Mouse (Mus musculus) testis, postnatal 14 days (tissue): ENCODE measurements at regions not wholly inside any gene's neighbourhood (a gene's known extent, or its start where the extent isn't known, plus 50 kb on each side); places are given as distances from the start of the nearest gene placed in this dataset.

Experiments
- DNase-seq: peaks from one replicate; pipeline ENCODE4 v3.0.0; 2021; ENCODE audit warnings: low spot score

DNA sequence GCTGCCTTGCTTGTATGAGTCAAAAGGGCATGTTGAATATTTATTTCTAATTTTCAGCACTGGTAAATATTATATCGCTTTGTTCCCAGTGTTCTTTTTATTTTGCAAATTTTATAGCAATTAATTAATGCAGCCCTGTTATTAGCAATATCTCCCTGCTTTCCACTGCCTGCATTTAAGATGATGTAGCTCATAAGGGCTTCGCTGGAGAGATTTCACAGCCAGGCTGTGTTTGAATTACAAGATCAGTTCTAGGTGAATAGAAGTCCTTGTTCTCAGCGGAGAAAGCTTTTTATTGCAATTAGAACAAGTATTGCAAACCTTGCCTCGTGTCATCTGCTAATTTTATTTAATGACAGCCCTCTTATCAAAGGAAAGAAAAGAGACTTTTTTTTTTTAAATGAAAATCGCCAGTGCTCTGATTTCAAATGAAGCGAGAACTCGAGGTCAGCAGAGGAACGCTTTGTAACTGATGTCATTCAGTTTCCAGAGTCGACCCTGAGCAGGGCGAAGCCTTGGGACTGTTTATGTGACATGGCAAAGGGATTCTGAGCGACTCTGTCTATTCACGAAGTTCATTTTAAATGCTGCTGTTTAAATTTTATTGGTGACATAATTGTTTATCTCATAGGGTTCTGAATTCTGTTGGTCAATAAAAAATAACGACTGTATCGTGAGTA lies 378.7 kb upstream of the Mki67 start:
- DNase-seq: no peak

GRCm38 (mm10) chr7:136104021-136104420 lies 387.9 kb upstream of the Mki67 start:
- no peak for DNase-seq

DNA sequence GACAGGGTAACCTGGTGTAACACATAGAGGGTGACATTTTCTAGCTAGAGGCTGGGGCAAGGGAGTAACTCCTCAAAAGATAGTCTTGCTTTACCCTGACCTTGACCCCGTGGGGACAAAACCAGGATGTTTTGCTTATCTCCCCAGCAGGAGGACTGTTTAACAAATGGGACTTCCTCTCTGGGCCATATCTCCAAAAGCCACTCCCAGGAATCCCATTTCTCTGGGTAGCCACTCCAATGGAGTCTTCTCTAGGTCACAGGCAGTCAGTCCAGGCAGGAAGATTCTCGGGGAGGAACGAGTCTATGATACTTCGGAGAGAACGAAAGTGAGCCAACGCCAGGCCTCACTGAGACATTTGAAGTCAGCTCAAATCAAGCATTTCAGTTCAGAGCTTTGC lies 396.0 kb upstream of the Mki67 start:
- no peak for DNase-seq

- no peak for DNase-seq
Measured at GRCm38 (mm10) chr7:136120930-136121329, 404.8 kb upstream of the Mki67 start.

DNA sequence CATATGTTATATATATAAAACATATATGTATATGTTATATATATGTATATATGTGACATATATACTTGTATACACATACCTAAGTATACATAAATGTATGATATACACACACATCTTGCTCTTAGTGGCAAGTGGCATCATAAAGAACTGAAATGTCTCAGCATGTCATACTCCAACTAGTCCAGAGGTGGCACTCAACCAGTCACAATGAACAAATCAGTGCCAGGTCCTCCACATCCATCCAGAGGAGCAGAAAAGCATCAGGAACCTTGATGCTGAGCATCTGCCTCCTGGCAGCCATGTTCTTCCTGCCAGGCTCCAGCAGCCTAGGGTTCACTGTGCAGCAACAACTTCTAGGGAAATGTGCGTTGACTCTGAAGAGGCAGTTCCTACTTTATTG lies 405.2 kb upstream of the Mki67 start:
- no peak for DNase-seq

- DNase-seq: no peak
Measured at GRCm38 (mm10) chr7:136124786-136125185, 408.6 kb upstream of the Mki67 start.

DNA sequence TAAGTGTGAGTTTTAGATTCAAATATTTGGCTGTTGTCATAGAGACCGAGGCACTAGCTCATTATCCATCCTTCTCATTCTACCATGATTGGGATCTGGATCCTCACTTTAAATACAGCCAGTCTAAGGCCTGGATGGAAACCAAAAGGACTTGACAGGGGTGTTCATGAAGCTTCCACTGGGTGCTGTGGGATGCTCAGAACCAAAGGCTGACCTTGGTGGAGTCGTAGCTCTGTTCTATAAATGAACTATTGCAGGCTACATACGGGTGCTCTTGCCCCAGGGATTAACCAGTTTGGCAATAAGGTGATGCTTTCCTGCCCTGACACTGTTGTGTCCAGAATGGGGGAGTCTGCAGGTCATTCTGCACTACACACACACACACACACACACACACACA lies 410.2 kb upstream of the Mki67 start:
- DNase-seq: no peak

DNA sequence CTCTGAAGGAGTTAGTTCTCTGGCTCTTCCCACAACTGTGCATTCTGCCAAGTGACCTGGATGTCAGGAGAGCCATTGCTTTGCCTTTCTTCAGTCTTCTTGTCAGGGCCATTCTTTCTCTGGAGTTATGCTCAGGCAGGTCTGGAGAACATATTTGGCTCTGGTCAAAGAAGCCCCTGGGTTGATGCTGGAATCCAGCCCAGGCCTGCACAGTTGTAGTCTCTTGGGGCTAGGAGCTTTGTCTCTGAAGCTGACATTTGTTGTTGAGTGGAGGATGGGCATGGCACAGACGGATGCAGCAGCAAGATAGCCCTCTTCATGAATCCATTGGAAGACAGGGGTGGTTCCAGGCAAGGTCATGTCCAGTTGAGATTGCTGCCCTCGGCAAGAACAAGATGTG lies 411.4 kb upstream of the Mki67 start:
- no peak for DNase-seq

DNA sequence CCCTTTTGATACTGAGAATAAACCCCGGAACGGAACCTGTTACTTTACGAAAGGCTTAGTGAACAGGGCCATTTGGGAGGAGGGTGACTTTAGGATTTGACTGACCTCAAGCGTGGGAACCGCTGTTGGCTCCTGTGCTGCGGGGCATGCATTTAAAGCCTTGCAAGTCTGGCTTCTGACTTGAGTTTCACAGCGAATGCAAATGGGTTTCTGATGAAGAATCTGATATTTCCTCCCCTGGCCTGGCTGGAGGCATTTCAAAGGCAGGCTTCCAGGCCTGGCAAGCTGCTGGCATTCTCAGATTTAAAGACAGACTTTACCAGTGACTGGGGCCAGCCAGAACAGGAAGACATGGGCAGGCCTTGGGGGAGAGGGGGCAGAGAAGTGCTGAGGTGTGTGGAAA lies 413.6 kb upstream of the Mki67 start:
- peak; percentile 9 for DNase-seq

GRCm38 (mm10) chr7:136130666-136131239 lies 414.6 kb upstream of the Mki67 start:
- DNase-seq: no peak

DNA sequence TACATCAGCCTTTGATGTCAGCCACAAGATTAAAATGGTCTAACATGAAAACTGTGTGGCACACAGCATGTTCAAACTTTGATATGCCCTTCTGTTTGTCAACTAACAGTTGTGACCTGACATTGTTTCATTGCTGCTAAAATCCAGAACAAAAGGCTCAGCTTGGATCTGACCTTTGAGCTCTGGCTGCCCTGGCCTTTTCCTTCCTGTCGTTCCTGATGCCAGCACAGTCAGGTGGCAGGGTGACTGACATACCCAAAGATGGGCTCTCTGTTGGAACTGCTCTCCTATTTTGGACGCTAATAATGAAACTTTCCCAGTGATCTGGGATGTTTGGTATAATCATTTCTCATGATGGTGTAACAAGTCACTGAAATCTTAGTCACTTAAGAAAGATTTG lies 416.8 kb upstream of the Mki67 start:
- DNase-seq: no peak

GRCm38 (mm10) chr7:136136666-136137065 lies 420.5 kb upstream of the Mki67 start:
- no peak for DNase-seq

DNA sequence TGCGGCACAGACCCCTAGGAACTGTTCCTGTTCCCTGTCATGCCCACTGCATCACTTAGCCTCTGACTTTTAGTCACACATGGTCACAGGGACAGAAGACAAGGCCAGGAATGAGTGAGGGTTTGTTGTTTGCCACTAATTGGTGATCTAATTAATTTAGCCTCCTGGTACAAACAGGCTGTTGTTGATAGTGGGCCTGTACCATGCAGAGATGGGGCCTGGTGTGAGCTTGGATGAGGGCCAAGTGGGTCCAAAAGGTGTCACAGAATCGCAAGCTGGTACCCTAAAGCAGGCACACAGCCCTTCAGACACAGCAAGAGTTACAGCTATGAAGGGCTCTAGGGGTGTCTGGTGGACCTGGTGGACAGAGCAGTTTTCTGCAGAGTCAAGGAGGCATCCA lies 421.2 kb upstream of the Mki67 start:
- DNase-seq: no peak

DNA sequence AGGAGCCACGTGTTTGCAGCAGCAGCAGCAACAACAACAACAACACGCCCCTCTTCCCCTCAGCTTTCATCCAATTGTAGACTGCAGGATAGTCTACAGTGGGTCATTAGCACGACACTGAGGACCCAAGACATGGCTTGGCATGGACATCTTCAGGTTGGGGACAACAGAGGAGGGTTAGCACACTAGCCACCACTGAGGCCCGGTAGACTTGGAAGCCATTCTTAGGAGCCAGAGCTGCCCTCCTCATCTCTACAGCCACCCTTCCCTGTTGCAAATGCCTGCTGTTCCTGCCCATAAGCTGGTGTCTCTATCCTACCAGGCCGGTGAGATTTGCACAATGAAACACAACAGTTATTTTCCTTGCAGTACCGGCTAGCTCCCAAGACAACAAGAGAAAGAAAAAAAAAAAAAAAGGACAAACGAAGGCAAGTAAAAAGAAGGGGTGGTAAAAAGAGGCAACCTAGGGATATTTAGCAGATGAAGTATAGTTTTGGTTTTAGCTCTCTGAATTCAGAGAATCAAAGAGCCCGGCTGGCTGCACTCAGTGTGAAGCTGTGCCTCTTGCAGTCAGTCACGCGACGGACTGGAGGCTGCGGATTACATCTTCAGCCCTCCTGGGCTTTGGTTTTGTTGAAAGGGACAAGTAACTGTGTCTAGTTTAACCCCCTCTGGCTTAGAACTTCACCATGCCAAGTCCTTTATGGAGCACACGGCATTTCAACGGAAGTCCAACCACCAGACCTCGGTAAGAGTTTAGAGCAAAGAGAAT lies 421.9 kb upstream of the Mki67 start:
- no peak for DNase-seq

DNA sequence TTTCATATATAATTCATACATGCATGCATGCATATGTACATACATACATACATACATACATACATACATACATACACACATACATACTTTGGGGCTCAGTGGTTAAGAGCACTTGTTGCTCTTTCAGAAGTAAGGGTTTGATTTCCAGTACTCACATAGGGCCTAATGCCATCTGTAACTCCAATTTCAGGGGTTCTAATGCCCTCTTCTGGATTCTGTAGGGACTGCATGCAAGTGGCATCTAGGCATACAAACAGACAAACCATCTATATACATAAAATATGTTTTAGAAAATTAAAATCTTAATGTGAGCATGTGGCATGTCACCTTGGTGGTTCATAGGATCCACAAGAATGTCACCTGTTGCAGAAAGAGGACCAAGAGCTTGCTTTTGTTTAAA lies 426.7 kb upstream of the Mki67 start:
- no peak for DNase-seq

DNA sequence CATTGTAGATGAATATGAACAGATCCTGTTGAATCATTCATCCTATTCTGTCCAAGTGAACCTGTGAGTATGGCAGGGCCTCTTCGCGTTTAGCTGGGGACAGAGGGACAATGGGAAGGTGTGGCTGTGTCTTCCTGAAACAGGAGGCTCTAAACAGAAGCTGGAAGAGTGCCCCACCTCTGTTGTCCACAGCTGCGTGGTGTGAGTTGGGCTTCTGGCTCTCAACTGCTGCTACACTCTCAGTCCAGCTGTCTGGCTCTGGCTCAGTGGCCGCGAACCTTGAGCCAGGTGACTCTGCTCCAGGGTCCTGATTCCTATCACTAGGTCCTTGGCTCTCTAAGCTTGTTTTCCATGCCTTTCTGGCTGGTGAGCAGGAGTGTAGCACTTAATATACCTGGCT lies 434.0 kb upstream of the Mki67 start:
- DNase-seq: no peak

DNA sequence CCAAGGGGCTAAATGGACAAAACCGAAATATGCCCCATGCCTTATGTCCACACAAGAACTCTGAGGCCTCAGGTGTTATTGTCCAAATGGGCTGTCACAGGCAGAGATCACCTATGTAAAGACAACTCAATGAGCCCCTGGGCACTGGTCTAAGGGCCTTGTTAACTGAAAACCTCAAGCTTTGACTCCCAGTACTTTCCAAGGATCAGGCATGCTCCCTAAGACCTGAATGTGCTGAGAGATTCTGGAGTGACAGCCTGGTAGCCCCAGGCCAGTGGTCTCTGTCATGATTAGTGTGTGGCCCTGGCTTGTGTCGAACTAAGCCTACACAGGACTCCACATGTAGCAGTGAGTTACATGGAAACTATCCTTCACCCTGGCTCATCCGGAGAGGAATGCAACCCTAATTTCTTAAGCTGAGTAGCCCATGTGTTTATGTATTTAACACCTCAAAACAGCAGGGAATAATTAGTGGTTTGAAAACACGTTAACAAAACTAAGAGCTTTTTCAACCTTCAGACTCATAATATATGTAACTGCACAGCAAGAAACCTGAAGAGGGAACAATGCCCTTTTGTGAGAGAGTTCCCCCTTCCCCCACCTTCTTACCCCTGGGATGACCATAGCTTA lies 435.3 kb upstream of the Mki67 start:
- no peak for DNase-seq

DNA sequence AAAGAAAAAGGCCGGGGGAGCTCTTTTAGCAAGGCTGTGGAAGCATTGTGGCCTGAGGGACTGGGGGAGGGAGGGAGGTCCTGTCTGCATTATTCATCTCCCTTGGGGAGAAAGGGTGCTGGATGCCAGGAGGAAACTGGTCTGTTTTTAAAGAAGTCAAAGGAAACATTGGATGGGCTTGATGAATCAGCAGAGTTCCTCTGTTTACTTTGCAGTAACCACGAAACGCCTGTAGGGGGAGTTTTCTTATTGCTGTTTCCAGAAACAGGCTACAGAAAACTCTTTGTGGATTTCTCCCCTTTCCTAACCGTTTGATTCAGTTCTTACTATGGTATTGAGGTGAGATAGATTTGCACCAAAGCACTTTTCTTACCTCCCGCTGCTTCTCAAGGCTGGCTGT lies 436.3 kb upstream of the Mki67 start:
- DNase-seq: peak; percentile 53

DNA sequence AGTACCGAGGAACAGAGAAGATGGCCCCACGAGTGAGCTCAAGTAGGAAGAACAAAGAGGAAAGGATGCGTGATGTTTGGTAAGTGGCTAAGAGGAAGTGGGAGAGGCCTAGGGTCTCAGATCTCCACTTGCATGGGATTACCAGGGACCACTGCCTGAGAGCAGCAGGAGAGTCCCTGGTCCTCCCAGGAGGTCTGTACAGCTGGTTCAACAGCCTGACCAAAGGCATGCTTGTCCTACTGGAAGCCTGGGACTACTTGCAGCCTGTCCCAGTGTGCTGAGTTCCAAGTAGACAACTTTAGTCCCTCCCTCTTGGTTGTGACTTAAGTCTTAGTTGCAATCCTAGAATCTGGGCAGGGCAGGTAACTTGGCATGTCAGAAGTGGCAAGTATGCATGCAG lies 437.5 kb upstream of the Mki67 start:
- no peak for DNase-seq

DNA sequence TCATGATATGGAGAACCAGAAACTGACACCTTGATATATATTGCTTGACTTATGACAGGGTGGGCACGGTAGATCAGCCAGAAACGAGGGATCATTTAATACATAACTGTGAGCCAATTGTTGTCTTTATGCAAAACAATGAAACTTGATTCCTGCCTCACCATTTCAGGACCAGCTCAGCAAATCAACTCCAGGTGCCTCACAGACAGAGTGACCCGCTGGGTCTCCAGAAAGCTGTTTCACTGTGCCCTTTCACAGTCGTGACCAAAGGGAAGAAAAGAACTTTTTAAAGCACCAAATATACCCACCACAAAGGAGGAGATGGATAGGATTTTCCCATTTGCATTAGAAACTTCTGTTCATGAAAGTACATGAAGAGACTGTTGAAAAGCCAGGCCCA lies 443.0 kb upstream of the Mki67 start:
- DNase-seq: no peak

- DNase-seq: no peak
Measured at GRCm38 (mm10) chr7:136161526-136161925, 445.4 kb upstream of the Mki67 start.

- DNase-seq: no peak
Measured at GRCm38 (mm10) chr7:136164834-136165233, 448.7 kb upstream of the Mki67 start.

- no peak for DNase-seq
Measured at GRCm38 (mm10) chr7:136169261-136169660, 453.1 kb upstream of the Mki67 start.
